Mouse (Mus musculus) megakaryocyte, adult 5-6 weeks (primary cell): ENCODE measurements around the gene Olfr1180. TPM values are rescaled to one million over a fixed set of nuclear protein-coding genes. Genes with fewer than 3 reads are reported as not detected.
"Not testable (repeated sequence)": the region's sequence is repeated elsewhere in the genome, so short reads cannot be mapped to it uniquely, and the experiment has no call there.

Experiments used
- ATAC-seq: 2 replicates; pipeline ENCODE4 v1.8.0; 2016; ENCODE audit warnings: mild to moderate bottlenecking, inconsistent platforms; ENCODE audit not compliant: poor library complexity, severe bottlenecking
- total RNA-seq, 2 experiments: library from RNA; stranded (forward) in 1 of 2; stranded (reverse) in 1 of 2; fragments of 153-499, 151-499 nt in 1 of 2; fragments of 221-1000, 200-1000 nt in 1 of 2; gene quantifications; 2 replicates each; pipeline versions ENCODE4 v1.2.3 to v1.2.4; 2015 to 2017

The Olfr1180 gene
- total RNA-seq (2015) (not detected in 2 replicates), total RNA-seq (2017) (not detected in 2 replicates)

GRCm38 (mm10) chr2:88419051-88419450, at the start of gene Olfr1180:
Gene Olfr1180, minus strand, starts transcription at chr2:88419151.
- ATAC-seq = no peak

- ATAC-seq = not testable (repeated sequence)
These were observed 35.6 kb upstream of the Olfr1180 start, which contains the start of gene Olfr1183 for GRCm38 (mm10) chr2:88454567-88454966. Gene Olfr1183, plus strand, starts transcription at chr2:88454867.

GRCm38 (mm10) chr2:88449031-88449430, 30.1 kb upstream of the Olfr1180 start, which contains the start of gene Gm13757:
Gene Gm13757, minus strand, starts transcription at chr2:88449131.
- no peak for ATAC-seq

DNA sequence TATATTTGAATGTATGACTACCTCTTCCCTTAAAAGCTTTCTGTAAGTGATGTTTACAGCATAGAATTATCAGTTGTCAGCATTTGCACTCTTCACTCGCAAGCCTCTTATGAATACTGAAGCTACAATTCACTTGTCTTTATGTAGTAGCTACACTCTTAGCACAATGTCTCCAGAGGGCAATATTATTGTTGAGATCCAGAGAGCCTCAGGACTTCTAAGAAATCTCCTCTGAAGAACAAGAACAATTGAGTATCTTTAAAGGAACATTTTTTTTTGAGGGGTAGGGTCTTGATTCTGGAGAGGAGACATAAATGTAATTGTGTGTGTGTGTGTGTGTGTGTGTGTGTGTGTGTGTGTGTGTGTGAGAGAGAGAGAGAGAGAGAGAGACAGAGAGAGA, 7.1 kb upstream of the Olfr1180 start, which contains the start of gene Olfr1181:
TSS of gene Olfr1181 (minus strand) at position 101 of the 400 bp plus-strand sequence.
- no peak for ATAC-seq

DNA sequence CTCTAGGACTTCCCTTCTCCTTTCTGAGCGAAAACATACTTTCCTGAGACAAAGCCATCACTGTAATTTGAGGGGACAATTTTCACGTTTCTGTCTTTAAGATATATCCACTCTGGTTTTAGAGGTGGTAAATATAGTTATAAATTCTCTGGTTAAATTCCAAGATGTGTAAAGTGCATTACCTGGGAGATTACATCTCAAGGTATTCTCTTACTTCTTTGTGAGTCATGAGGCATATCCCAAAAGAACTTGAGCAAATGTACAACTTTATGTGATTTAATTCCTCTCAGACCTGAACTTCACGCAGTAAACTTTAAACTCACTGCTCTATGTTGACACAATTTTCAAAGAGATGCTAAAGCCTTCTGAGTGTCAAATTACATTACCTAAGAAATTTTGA, 12.6 kb downstream of the Olfr1180 start, which contains the start of gene Olfr1179:
TSS of gene Olfr1179 (minus strand) at position 101 of the 400 bp plus-strand sequence.
- no peak for ATAC-seq

- ATAC-seq = no peak
These were observed 32.2 kb downstream of the Olfr1180 start, which contains the start of gene Olfr1178 for GRCm38 (mm10) chr2:88386762-88387161. Gene Olfr1178, plus strand, starts transcription at chr2:88387062.

Other genes starting within 250 kb of the Olfr1180 start
- gene Olfr1168, start 237.3 kb downstream of the Olfr1180 start, total RNA-seq (2015) = not detected in 2 replicates
- not detected in 2 replicates for gene Olfr1168, start 237.3 kb downstream of the Olfr1180 start, total RNA-seq (2017)
- not detected in 2 replicates for gene Olfr1170, start 190.8 kb downstream of the Olfr1180 start, total RNA-seq (2015)
- not detected in 2 replicates for gene Olfr1170, start 190.8 kb downstream of the Olfr1180 start, total RNA-seq (2017)
- not detected in 2 replicates for gene Olfr1173, start 139.3 kb downstream of the Olfr1180 start, total RNA-seq (2015)
- 0.04 TPM in 1 of 2 replicates, not detected in the other for gene Olfr1173, start 139.3 kb downstream of the Olfr1180 start, total RNA-seq (2017)
- gene Olfr1174-ps, start 104.0 kb downstream of the Olfr1180 start, total RNA-seq (2015) = not detected in 2 replicates
- gene Olfr1174-ps, start 104.0 kb downstream of the Olfr1180 start, total RNA-seq (2017) = not detected in 2 replicates
- gene Olfr1175-ps, start 91.9 kb downstream of the Olfr1180 start, total RNA-seq (2015) = not detected in 2 replicates
- gene Olfr1175-ps, start 91.9 kb downstream of the Olfr1180 start, total RNA-seq (2017) = not detected in 2 replicates
- not detected in 2 replicates for gene Olfr1176, start 82.4 kb downstream of the Olfr1180 start, total RNA-seq (2015)
- not detected in 2 replicates for gene Olfr1176, start 82.4 kb downstream of the Olfr1180 start, total RNA-seq (2017)
- not detected in 2 replicates for gene Olfr1177-ps, start 72.7 kb downstream of the Olfr1180 start, total RNA-seq (2015)
- not detected in 2 replicates for gene Olfr1177-ps, start 72.7 kb downstream of the Olfr1180 start, total RNA-seq (2017)
- gene Olfr1178, start 32.1 kb downstream of the Olfr1180 start, total RNA-seq (2015) = not detected in 2 replicates
- gene Olfr1178, start 32.1 kb downstream of the Olfr1180 start, total RNA-seq (2017) = not detected in 2 replicates
- not detected in 2 replicates for gene Olfr1179, start 12.7 kb downstream of the Olfr1180 start, total RNA-seq (2015)
- not detected in 2 replicates for gene Olfr1179, start 12.7 kb downstream of the Olfr1180 start, total RNA-seq (2017)
- gene Olfr1181, start 7.0 kb upstream of the Olfr1180 start, total RNA-seq (2015) = not detected in 2 replicates
- not detected in 2 replicates for gene Olfr1181, start 7.0 kb upstream of the Olfr1180 start, total RNA-seq (2017)
- gene Gm13757, start 30.0 kb upstream of the Olfr1180 start, total RNA-seq (2015) = not detected in 2 replicates
- gene Gm13757, start 30.0 kb upstream of the Olfr1180 start, total RNA-seq (2017) = not detected in 2 replicates
- gene Olfr1183, start 35.7 kb upstream of the Olfr1180 start, total RNA-seq (2015) = not detected in 2 replicates
- gene Olfr1183, start 35.7 kb upstream of the Olfr1180 start, total RNA-seq (2017) = not detected in 2 replicates
- not detected in 2 replicates for gene Olfr1184, start 64.4 kb upstream of the Olfr1180 start, total RNA-seq (2015)
- gene Olfr1184, start 64.4 kb upstream of the Olfr1180 start, total RNA-seq (2017) = not detected in 2 replicates
- not detected in 2 replicates for gene Olfr1185-ps1, start 74.2 kb upstream of the Olfr1180 start, total RNA-seq (2015)
- gene Olfr1185-ps1, start 74.2 kb upstream of the Olfr1180 start, total RNA-seq (2017) = not detected in 2 replicates
- not detected in 2 replicates for gene Olfr1186, start 99.4 kb upstream of the Olfr1180 start, total RNA-seq (2015)
- not detected in 2 replicates for gene Olfr1186, start 99.4 kb upstream of the Olfr1180 start, total RNA-seq (2017)
- not detected in 2 replicates for gene Olfr1188, start 137.8 kb upstream of the Olfr1180 start, total RNA-seq (2015)
- gene Olfr1188, start 137.8 kb upstream of the Olfr1180 start, total RNA-seq (2017) = not detected in 2 replicates
- not detected in 2 replicates for gene Olfr1189, start 167.3 kb upstream of the Olfr1180 start, total RNA-seq (2015)
- gene Olfr1189, start 167.3 kb upstream of the Olfr1180 start, total RNA-seq (2017) = not detected in 2 replicates
- not detected in 2 replicates for gene Olfr1191-ps1, start 221.4 kb upstream of the Olfr1180 start, total RNA-seq (2015)
- gene Olfr1191-ps1, start 221.4 kb upstream of the Olfr1180 start, total RNA-seq (2017) = not detected in 2 replicates
- not detected in 2 replicates for gene Olfr1192-ps1, start 229.4 kb upstream of the Olfr1180 start, total RNA-seq (2015)
- gene Olfr1192-ps1, start 229.4 kb upstream of the Olfr1180 start, total RNA-seq (2017) = not detected in 2 replicates